Mouse (Mus musculus) C2C12 (cell line): ENCODE results near the gene Cd36.
"Not testable (repeated sequence)": the region's sequence is repeated elsewhere in the genome, so short reads cannot be mapped to it uniquely, and the experiment has no call there.

ENCODE experiments used
- CEBPB ChIP-seq: IDR thresholded peaks from one replicate; pipeline ENCODE4 v1.6.1; 2011; ENCODE audit warnings: low read depth, mild to moderate bottlenecking, control low read depth, moderate library complexity
- CTCF ChIP-seq: IDR thresholded peaks from one replicate; pipeline ENCODE4 v1.5.1; 2011; ENCODE audit not compliant: control insufficient read depth, insufficient read depth, insufficient read length
- FOSL1 ChIP-seq: IDR thresholded peaks from one replicate; pipeline ENCODE4 v1.8.0; 2011; ENCODE audit warnings: mild to moderate bottlenecking, low read length; ENCODE audit not compliant: poor library complexity, insufficient read depth, severe bottlenecking
- MAX ChIP-seq: IDR thresholded peaks from one replicate; pipeline ENCODE4 v1.6.1; 2011; ENCODE audit warnings: mild to moderate bottlenecking, control low read depth
- MYOD1 ChIP-seq: IDR thresholded peaks from one replicate; pipeline ENCODE4 v1.6.1; 2011; ENCODE audit warnings: low read depth; ENCODE audit not compliant: control insufficient read depth, insufficient read length
- MYOG ChIP-seq: IDR thresholded peaks from one replicate; pipeline ENCODE4 v1.6.1; 2011; ENCODE audit not compliant: control insufficient read depth, insufficient read length; ENCODE audit errors: extremely low read depth
- USF1 ChIP-seq: IDR thresholded peaks from one replicate; pipeline ENCODE4 v1.6.1; 2011; ENCODE audit warnings: low read depth, mild to moderate bottlenecking, control low read depth, moderate library complexity

GRCm38 (mm10) chr5:17931588-17931987 is 43.0 kb upstream of the Cd36 start:
- TF ChIP-seq CTCF, FOSL1, MYOG, MYOD1, USF1, MAX, CEBPB: not testable (repeated sequence)
